Mouse (Mus musculus) C2C12 (cell line): ENCODE results near the gene Tmbim1. TPM values are rescaled to one million over a fixed set of nuclear protein-coding genes. Genes with fewer than 3 reads are reported as not detected.

Experiments
- H3K27me3 ChIP-seq: one replicate; pipeline ENCODE4 v1.6.1; 2011; ENCODE audit not compliant: control insufficient read depth, insufficient read depth, insufficient read length
- H3K36me3 ChIP-seq: one replicate; pipeline ENCODE4 v1.6.1; 2011; ENCODE audit not compliant: control insufficient read depth, insufficient read depth
- H3K4me3 ChIP-seq: one replicate; pipeline ENCODE4 v1.5.1; 2011; ENCODE audit warnings: mild to moderate bottlenecking, control low read depth; ENCODE audit not compliant: poor library complexity, insufficient read depth, severe bottlenecking
- H3K79me2 ChIP-seq: one replicate; pipeline ENCODE4 v1.6.1; 2011; ENCODE audit not compliant: control insufficient read depth, insufficient read depth
- H3K79me3 ChIP-seq: one replicate; pipeline ENCODE4 v1.6.1; 2011; ENCODE audit warnings: low read depth, control low read depth
- H3ac ChIP-seq: one replicate; pipeline ENCODE3; 2011; ENCODE audit warnings: low read depth; ENCODE audit not compliant: control insufficient read depth, insufficient read length
- CEBPB ChIP-seq: IDR thresholded peaks from one replicate; pipeline ENCODE4 v1.6.1; 2011; ENCODE audit warnings: low read depth, mild to moderate bottlenecking, control low read depth, moderate library complexity
- CTCF ChIP-seq: IDR thresholded peaks from one replicate; pipeline ENCODE4 v1.5.1; 2011; ENCODE audit not compliant: control insufficient read depth, insufficient read depth, insufficient read length
- FOSL1 ChIP-seq: IDR thresholded peaks from one replicate; pipeline ENCODE4 v1.8.0; 2011; ENCODE audit warnings: mild to moderate bottlenecking, low read length; ENCODE audit not compliant: poor library complexity, insufficient read depth, severe bottlenecking
- MAX ChIP-seq: IDR thresholded peaks from one replicate; pipeline ENCODE4 v1.6.1; 2011; ENCODE audit warnings: mild to moderate bottlenecking, control low read depth
- MYOD1 ChIP-seq: IDR thresholded peaks from one replicate; pipeline ENCODE4 v1.6.1; 2011; ENCODE audit warnings: low read depth; ENCODE audit not compliant: control insufficient read depth, insufficient read length
- MYOG ChIP-seq: IDR thresholded peaks from one replicate; pipeline ENCODE4 v1.6.1; 2011; ENCODE audit not compliant: control insufficient read depth, insufficient read length; ENCODE audit errors: extremely low read depth
- USF1 ChIP-seq: IDR thresholded peaks from one replicate; pipeline ENCODE4 v1.6.1; 2011; ENCODE audit warnings: low read depth, mild to moderate bottlenecking, control low read depth, moderate library complexity
- polyA plus RNA-seq: library from polyadenylated mRNA; unstranded; fragments of >200 nt; fragmentation: generic; extraction: Trizol; gene quantifications from one replicate; pipeline ENCODE4 v1.2.1, GENCODE M21; 2012; ENCODE audit warnings: missing spikeins

The Tmbim1 gene
- polyA plus RNA-seq, 1 experiment: 38.1 TPM

DNA sequence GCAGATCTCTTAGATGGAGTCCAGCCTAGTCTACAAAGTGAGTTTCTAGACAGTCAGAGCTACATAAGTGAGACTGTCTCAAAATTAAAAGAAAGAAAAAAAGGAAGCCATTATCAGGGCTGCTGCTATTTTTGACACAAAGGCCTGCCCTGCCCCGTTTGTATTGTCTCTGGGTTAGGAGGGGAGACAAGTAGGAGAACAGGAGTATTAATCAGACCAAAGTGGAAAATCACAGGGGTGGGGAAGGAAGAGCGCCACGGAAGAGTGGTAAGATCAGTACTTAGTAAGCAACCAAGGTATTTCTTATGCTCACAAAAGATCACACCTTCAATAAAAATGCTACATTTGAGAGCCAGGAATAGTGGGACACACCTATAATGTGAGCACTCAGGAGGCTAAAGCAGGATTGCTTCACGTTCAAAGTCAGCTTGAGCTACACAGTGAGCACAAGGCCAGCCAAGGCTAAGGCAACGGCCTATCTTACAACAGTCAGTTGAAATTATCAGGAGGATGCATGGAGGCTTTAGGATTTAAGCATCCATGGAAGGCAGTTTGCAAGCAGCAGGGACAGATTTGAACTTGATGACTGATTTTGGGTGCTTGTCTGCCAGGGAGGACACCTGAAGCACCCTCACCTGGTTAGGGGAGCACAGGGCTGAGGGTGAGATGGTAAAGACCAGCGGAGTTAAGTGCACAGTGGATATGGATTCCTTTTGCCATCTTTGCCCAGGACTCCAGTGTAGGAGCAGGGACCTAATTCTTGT lies 4.9 kb downstream of the Tmbim1 start:
- Histone ChIP-seq H3K36me3 (no peaks in the 10 kb centered on the region), H3K27me3 (no peaks in the 10 kb centered on the region), H3K4me3 (no peak overlapping the region), H3K79me2 (peaks cover 80% of the 10 kb centered on the region), H3K79me3 (peaks cover 51% of the 10 kb centered on the region), H3ac (no peak overlapping the region)
- no peak for TF ChIP-seq MYOG
- TF ChIP-seq FOSL1: no peak
- no peak for TF ChIP-seq CEBPB
- TF ChIP-seq USF1: no peak
- TF ChIP-seq MAX: no peak
- no peak for TF ChIP-seq CTCF
- TF ChIP-seq MYOD1: no peak

- Histone ChIP-seq H3K27me3 (no peaks in the 10 kb centered on the region), H3K79me3 (peaks cover 58% of the 10 kb centered on the region), H3K79me2 (peaks cover 95% of the 10 kb centered on the region), H3ac (no peak overlapping the region), H3K4me3 (no peak overlapping the region), H3K36me3 (peaks cover 5% of the 10 kb centered on the region)
- no peak for TF ChIP-seq MYOD1
- TF ChIP-seq CTCF: no peak
- TF ChIP-seq USF1: no peak
- TF ChIP-seq MYOG: no peak
- TF ChIP-seq FOSL1: no peak
- no peak for TF ChIP-seq CEBPB
- TF ChIP-seq MAX: no peak
These were observed 6.4 kb downstream of the Tmbim1 start for GRCm38 (mm10) chr1:74298996-74299395.

GRCm38 (mm10) chr1:74298157-74298750 lies 7.2 kb downstream of the Tmbim1 start:
- TF ChIP-seq CTCF (no peak), CEBPB (no peak), MYOG (no peak), USF1 (no peak), FOSL1 (no peak), MAX (no peak), MYOD1 (no peak)
- Histone ChIP-seq H3K27me3 (no peaks in the 10 kb centered on the region), H3K79me3 (peaks cover 60% of the 10 kb centered on the region), H3K4me3 (no peak overlapping the region), H3ac (no peak overlapping the region), H3K36me3 (peaks cover 12% of the 10 kb centered on the region), H3K79me2 (peaks cover 95% of the 10 kb centered on the region)

DNA sequence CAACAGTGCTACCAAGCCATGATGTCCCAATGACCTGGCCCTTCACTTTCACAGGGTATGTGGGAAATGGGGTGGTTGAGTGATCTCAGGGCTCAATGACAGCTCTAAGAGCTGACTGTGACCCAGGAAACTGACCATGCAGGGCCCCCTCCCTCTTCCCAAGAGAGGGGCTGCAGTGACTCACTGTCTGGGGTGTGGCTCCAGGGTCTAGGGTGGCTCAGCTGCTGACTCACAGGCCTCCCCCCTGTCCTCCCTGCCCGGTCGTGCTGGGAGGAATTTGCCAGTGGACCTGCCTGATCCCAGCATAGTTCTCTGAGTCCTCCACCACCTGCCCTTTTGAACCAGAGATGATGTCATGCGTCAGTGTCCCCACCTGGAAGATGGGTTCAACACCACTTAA lies 8.2 kb downstream of the Tmbim1 start:
- Histone ChIP-seq H3K79me2 (peaks cover 86% of the 10 kb centered on the region), H3K27me3 (no peaks in the 10 kb centered on the region), H3K36me3 (peaks cover 19% of the 10 kb centered on the region), H3K79me3 (peaks cover 51% of the 10 kb centered on the region), H3ac (no peak overlapping the region), H3K4me3 (no peak overlapping the region)
- TF ChIP-seq MYOD1 (peak; percentile 23), CEBPB (no peak), MYOG (no peak), USF1 (no peak), MAX (peak; percentile 19), FOSL1 (no peak), CTCF (no peak)

- peaks cover 78% of the 10 kb centered on the region for H3K79me2 ChIP-seq
- H3K27me3 ChIP-seq: no peaks in the 10 kb centered on the region
- TF ChIP-seq MYOD1: no peak
- no peak for TF ChIP-seq CTCF
- no peak for TF ChIP-seq MYOG
- TF ChIP-seq CEBPB: no peak
- TF ChIP-seq FOSL1: no peak
- no peak for TF ChIP-seq MAX
- TF ChIP-seq USF1: no peak
- H3K36me3 ChIP-seq: peaks cover 26% of the 10 kb centered on the region
- peak overlapping the region; percentile 45 for H3ac ChIP-seq
- peaks cover 43% of the 10 kb centered on the region for H3K79me3 ChIP-seq
- H3K4me3 ChIP-seq: no peak overlapping the region
These were observed 8.9 kb downstream of the Tmbim1 start for GRCm38 (mm10) chr1:74296477-74296876.
